Mouse (Mus musculus): ENCODE measurements at regions not wholly inside any gene's neighbourhood (a gene's known extent, or its start where the extent isn't known, plus 50 kb on each side); places are given as distances from the start of the nearest gene placed in this dataset.

GRCm38 (mm10) chr12:25320262-25320767 is 223.4 kb upstream of the Id2 start:
- Histone ChIP-seq H3K27me3 (ENCODE audit: control insufficient read depth, insufficient read depth, low read length) (no peaks in the 10 kb centered on the region), H3K4me1 (ENCODE audit: control insufficient read depth, insufficient read depth, low read length) (no peaks in the 10 kb centered on the region), H3K4me3 (replicated peaks; ENCODE audit: insufficient read depth, low read depth, low read length) (no peak overlapping the region), H3K27ac (ENCODE audit: insufficient read depth, low read length) (no peak overlapping the region)
- WGBS: 81% methylated on average over 3 of the region's 3 CpGs
- no peak for DNase-seq
- TF ChIP-seq CTCF (IDR thresholded peaks at IDR 0.05; ENCODE audit: borderline replicate concordance, insufficient read depth, low read depth, low read length) (no peak), POLR2A (IDR thresholded peaks at IDR 0.05; ENCODE audit: borderline replicate concordance, insufficient read depth, low read length) (no peak)

DNA sequence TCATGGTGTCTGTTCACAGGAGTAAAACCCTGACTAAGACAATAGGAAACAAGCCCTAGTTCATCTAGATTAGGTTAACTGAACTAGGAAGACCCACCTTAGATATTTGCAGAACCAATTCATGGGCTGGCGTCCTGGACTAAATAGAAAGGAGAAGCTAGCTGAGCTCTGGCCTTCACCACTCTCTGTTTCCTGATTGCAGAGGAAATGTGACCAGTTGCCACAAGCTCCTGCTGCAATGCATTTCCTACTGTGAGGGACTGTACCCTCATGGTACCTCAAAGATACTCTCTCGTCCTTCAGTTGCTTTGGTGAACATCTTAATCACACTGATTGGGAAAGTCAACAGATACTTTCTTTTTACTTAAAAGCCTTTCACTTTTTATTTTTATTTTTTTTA is 222.9 kb upstream of the Id2 start:
- 96% methylated on average over 2 of the region's 2 CpGs for WGBS
- Histone ChIP-seq H3K27me3 (ENCODE audit: control insufficient read depth, insufficient read depth, low read length) (no peaks in the 10 kb centered on the region), H3K4me1 (ENCODE audit: control insufficient read depth, insufficient read depth, low read length) (no peaks in the 10 kb centered on the region), H3K27ac (ENCODE audit: insufficient read depth, low read length) (no peak overlapping the region), H3K4me3 (replicated peaks; ENCODE audit: insufficient read depth, low read depth, low read length) (no peak overlapping the region)
- no peak for DNase-seq
- no peak for TF ChIP-seq POLR2A (IDR thresholded peaks at IDR 0.05; ENCODE audit: borderline replicate concordance, insufficient read depth, low read length)
- TF ChIP-seq CTCF (IDR thresholded peaks at IDR 0.05; ENCODE audit: borderline replicate concordance, insufficient read depth, low read depth, low read length): no peak

GRCm38 (mm10) chr12:25318072-25318671 is 221.2 kb upstream of the Id2 start:
- TF ChIP-seq POLR2A (IDR thresholded peaks at IDR 0.05; ENCODE audit: borderline replicate concordance, insufficient read depth, low read length) (no peak), CTCF (IDR thresholded peaks at IDR 0.05; ENCODE audit: borderline replicate concordance, insufficient read depth, low read depth, low read length) (no peak)
- H3K27ac ChIP-seq (ENCODE audit: insufficient read depth, low read length): no peak overlapping the region
- H3K4me1 ChIP-seq (ENCODE audit: control insufficient read depth, insufficient read depth, low read length): no peaks in the 10 kb centered on the region
- WGBS: 72% methylated on average over 4 of the region's 4 CpGs
- no peak for DNase-seq
- H3K27me3 ChIP-seq (ENCODE audit: control insufficient read depth, insufficient read depth, low read length): no peaks in the 10 kb centered on the region
- H3K4me3 ChIP-seq (replicated peaks; ENCODE audit: insufficient read depth, low read depth, low read length): no peak overlapping the region

- WGBS: 89% methylated on average over 1 of the region's 1 CpGs
- DNase-seq: no peak
- H3K27me3 ChIP-seq (ENCODE audit: control insufficient read depth, insufficient read depth, low read length): no peaks in the 10 kb centered on the region
- no peak overlapping the region for H3K27ac ChIP-seq (ENCODE audit: insufficient read depth, low read length)
- H3K4me3 ChIP-seq (replicated peaks; ENCODE audit: insufficient read depth, low read depth, low read length): no peak overlapping the region
- no peak for TF ChIP-seq POLR2A (IDR thresholded peaks at IDR 0.05; ENCODE audit: borderline replicate concordance, insufficient read depth, low read length)
- H3K4me1 ChIP-seq (ENCODE audit: control insufficient read depth, insufficient read depth, low read length): no peaks in the 10 kb centered on the region
These were observed 219.0 kb upstream of the Id2 start for GRCm38 (mm10) chr12:25315969-25316368.

DNA sequence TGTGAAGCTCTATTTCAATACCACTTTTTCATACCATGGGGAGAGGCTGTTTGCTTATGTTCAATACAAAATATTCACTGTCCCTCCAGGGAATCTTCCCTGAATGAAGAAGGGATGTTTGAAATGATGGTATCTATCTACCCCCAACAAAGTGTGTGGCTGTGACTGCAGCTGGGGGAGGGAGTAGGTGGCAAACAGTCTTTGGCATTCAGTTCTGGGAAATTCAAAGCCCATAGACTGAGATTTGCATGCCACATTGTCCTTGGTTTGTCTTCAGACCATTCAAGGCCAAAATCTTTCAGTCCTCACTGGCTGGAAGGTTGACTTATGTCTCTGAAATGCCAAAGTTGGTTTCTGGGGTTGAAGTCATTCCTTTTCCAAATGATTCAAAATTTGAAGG is 216.3 kb upstream of the Id2 start:
- no peaks in the 10 kb centered on the region for H3K27me3 ChIP-seq (ENCODE audit: control insufficient read depth, insufficient read depth, low read length)
- DNase-seq: no peak
- no peak for TF ChIP-seq POLR2A (IDR thresholded peaks at IDR 0.05; ENCODE audit: borderline replicate concordance, insufficient read depth, low read length)
- no peak for TF ChIP-seq CTCF (IDR thresholded peaks at IDR 0.05; ENCODE audit: borderline replicate concordance, insufficient read depth, low read depth, low read length)
- no peaks in the 10 kb centered on the region for H3K4me1 ChIP-seq (ENCODE audit: control insufficient read depth, insufficient read depth, low read length)
- H3K4me3 ChIP-seq (replicated peaks; ENCODE audit: insufficient read depth, low read depth, low read length): no peak overlapping the region
- no peak overlapping the region for H3K27ac ChIP-seq (ENCODE audit: insufficient read depth, low read length)

DNA sequence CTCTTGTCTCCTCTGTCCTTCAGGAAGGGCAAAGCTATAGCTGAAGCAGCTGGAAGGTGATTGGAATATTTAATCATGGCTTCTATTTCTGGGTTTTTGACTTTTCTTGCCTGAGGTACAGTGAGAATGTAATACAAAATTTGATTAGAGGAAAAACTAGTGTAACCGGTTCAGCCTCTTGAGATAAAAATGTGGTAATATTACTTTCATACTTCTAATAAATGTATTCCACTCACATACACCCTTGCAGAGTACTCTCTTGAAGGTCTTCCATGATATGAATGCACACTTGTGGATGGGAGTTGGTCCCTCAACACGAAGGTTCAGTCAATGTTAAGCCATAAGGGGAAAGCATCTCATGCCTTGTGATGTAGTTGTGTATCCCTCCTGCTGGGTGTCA is 215.4 kb upstream of the Id2 start:
- DNase-seq: no peak
- no peaks in the 10 kb centered on the region for H3K4me1 ChIP-seq (ENCODE audit: control insufficient read depth, insufficient read depth, low read length)
- no peak overlapping the region for H3K27ac ChIP-seq (ENCODE audit: insufficient read depth, low read length)
- no peak overlapping the region for H3K4me3 ChIP-seq (replicated peaks; ENCODE audit: insufficient read depth, low read depth, low read length)
- H3K27me3 ChIP-seq (ENCODE audit: control insufficient read depth, insufficient read depth, low read length): no peaks in the 10 kb centered on the region
- no peak for TF ChIP-seq POLR2A (IDR thresholded peaks at IDR 0.05; ENCODE audit: borderline replicate concordance, insufficient read depth, low read length)
- no peak for TF ChIP-seq CTCF (IDR thresholded peaks at IDR 0.05; ENCODE audit: borderline replicate concordance, insufficient read depth, low read depth, low read length)
- 90% methylated on average over 2 of the region's 2 CpGs for WGBS

GRCm38 (mm10) chr12:25311728-25312127 is 214.8 kb upstream of the Id2 start:
- no peak for DNase-seq
- no peak overlapping the region for H3K27ac ChIP-seq (ENCODE audit: insufficient read depth, low read length)
- H3K27me3 ChIP-seq (ENCODE audit: control insufficient read depth, insufficient read depth, low read length): no peaks in the 10 kb centered on the region
- 91% methylated on average over 7 of the region's 7 CpGs for WGBS
- TF ChIP-seq POLR2A (IDR thresholded peaks at IDR 0.05; ENCODE audit: borderline replicate concordance, insufficient read depth, low read length) (no peak), CTCF (IDR thresholded peaks at IDR 0.05; ENCODE audit: borderline replicate concordance, insufficient read depth, low read depth, low read length) (no peak)
- H3K4me1 ChIP-seq (ENCODE audit: control insufficient read depth, insufficient read depth, low read length): no peaks in the 10 kb centered on the region
- H3K4me3 ChIP-seq (replicated peaks; ENCODE audit: insufficient read depth, low read depth, low read length): no peak overlapping the region

- Histone ChIP-seq H3K4me3 (replicated peaks; ENCODE audit: insufficient read depth, low read depth, low read length) (no peak overlapping the region), H3K27me3 (ENCODE audit: control insufficient read depth, insufficient read depth, low read length) (no peaks in the 10 kb centered on the region), H3K27ac (ENCODE audit: insufficient read depth, low read length) (no peak overlapping the region), H3K4me1 (ENCODE audit: control insufficient read depth, insufficient read depth, low read length) (no peaks in the 10 kb centered on the region)
- TF ChIP-seq POLR2A (IDR thresholded peaks at IDR 0.05; ENCODE audit: borderline replicate concordance, insufficient read depth, low read length) (no peak), CTCF (IDR thresholded peaks at IDR 0.05; ENCODE audit: borderline replicate concordance, insufficient read depth, low read depth, low read length) (no peak)
- DNase-seq: no peak
- 54% methylated on average over 6 of the region's 6 CpGs for WGBS
These were observed 213.5 kb upstream of the Id2 start for GRCm38 (mm10) chr12:25310293-25310946.
